Mouse (Mus musculus): Measurements from ENCODE around the gene Frmpd1. TPM values are rescaled to one million over a fixed set of nuclear protein-coding genes. Genes with fewer than 3 reads are reported as not detected.

Frmpd1 gene
- total RNA-seq (2014; rRNA removed), result not detected in 2 replicates
- polyA plus RNA-seq (2012; rRNA removed), result not detected in 2 replicates

GRCm38 (mm10) chr4:45184521-45185330 lies at the start of gene Frmpd1:
Frmpd1 (plus strand) TSS chr4:45184875.
- TF ChIP-seq CTCF (IDR thresholded peaks at IDR 0.05; ENCODE audit: low read depth, low read length) (no peak), POLR2A (IDR thresholded peaks at IDR 0.05; ENCODE audit: extremely low read depth, insufficient read depth, low read length) (no peak)
- H3K27ac ChIP-seq (replicated peaks; ENCODE audit: insufficient read depth, low read depth, low read length), result no peak within 1 kb of the TSS
- WGBS, result 3% methylated on average over 64 of the region's 85 CpGs

GRCm38 (mm10) chr4:45137636-45138035 lies 47.0 kb upstream of the Frmpd1 start:
- 73% methylated on average over 4 of the region's 4 CpGs for WGBS
- no peak for TF ChIP-seq CTCF (IDR thresholded peaks at IDR 0.05; ENCODE audit: low read depth, low read length)
- no peak for TF ChIP-seq POLR2A (IDR thresholded peaks at IDR 0.05; ENCODE audit: extremely low read depth, insufficient read depth, low read length)
- no peak overlapping the region for H3K9ac ChIP-seq (ENCODE audit: low read depth, low read length)
- no peaks in the 10 kb centered on the region for H3K4me1 ChIP-seq (ENCODE audit: control insufficient read depth, insufficient read depth, low read length)
- no peak overlapping the region for H3K27ac ChIP-seq (replicated peaks; ENCODE audit: insufficient read depth, low read depth, low read length)
- H3K27me3 ChIP-seq (ENCODE audit: control insufficient read depth, insufficient read depth, low read length), result no peaks in the 10 kb centered on the region
- no peak overlapping the region for H3K4me3 ChIP-seq (ENCODE audit: insufficient read depth, low read depth, low read length)
- H3K79me2 ChIP-seq (ENCODE audit: control insufficient read depth, insufficient read depth, low read length), result no peaks in the 10 kb centered on the region
- DNase-seq (ENCODE audit: extremely low read depth, low read depth, low spot score), result no peak
- H3K36me3 ChIP-seq (ENCODE audit: control insufficient read depth, insufficient read depth, low read length), result no peaks in the 10 kb centered on the region

More at GRCm38 (mm10) chr4:45184521-45185330, at the start of gene Frmpd1:
- H3K4me1 ChIP-seq (ENCODE audit: control insufficient read depth, insufficient read depth, low read length), result 0 out of 2 replicates have a peak, but pooled peaks cover 4% of the 10 kb centered on the region
- DNase-seq (ENCODE audit: extremely low read depth, low read depth, low spot score), result no peak
- H3K9ac ChIP-seq (ENCODE audit: low read depth, low read length), result peak within 1 kb of the TSS; percentile 14
- H3K36me3 ChIP-seq (ENCODE audit: control insufficient read depth, insufficient read depth, low read length), result no peaks in the 10 kb centered on the region
- peak within 1 kb of the TSS; percentile 53 for H3K4me3 ChIP-seq (ENCODE audit: insufficient read depth, low read depth, low read length)
- H3K27me3 ChIP-seq (ENCODE audit: control insufficient read depth, insufficient read depth, low read length), result peaks cover 11% of the 10 kb centered on the region
- no peaks in the 10 kb centered on the region for H3K79me2 ChIP-seq (ENCODE audit: control insufficient read depth, insufficient read depth, low read length)

GRCm38 (mm10) chr4:45141835-45142234 lies 42.8 kb upstream of the Frmpd1 start:
- WGBS, result 71% methylated on average over 5 of the region's 5 CpGs
- no peak for TF ChIP-seq POLR2A (IDR thresholded peaks at IDR 0.05; ENCODE audit: extremely low read depth, insufficient read depth, low read length)
- no peak for DNase-seq (ENCODE audit: extremely low read depth, low read depth, low spot score)
- Histone ChIP-seq H3K27ac (replicated peaks; ENCODE audit: insufficient read depth, low read depth, low read length) (no peak overlapping the region), H3K9ac (ENCODE audit: low read depth, low read length) (no peak overlapping the region), H3K36me3 (ENCODE audit: control insufficient read depth, insufficient read depth, low read length) (no peaks in the 10 kb centered on the region), H3K4me1 (ENCODE audit: control insufficient read depth, insufficient read depth, low read length) (no peaks in the 10 kb centered on the region), H3K79me2 (ENCODE audit: control insufficient read depth, insufficient read depth, low read length) (no peaks in the 10 kb centered on the region), H3K4me3 (ENCODE audit: insufficient read depth, low read depth, low read length) (no peak overlapping the region), H3K27me3 (ENCODE audit: control insufficient read depth, insufficient read depth, low read length) (no peaks in the 10 kb centered on the region)

- DNase-seq (ENCODE audit: extremely low read depth, low read depth, low spot score), result no peak
- H3K27ac ChIP-seq (replicated peaks; ENCODE audit: insufficient read depth, low read depth, low read length), result no peak overlapping the region
- no peaks in the 10 kb centered on the region for H3K4me1 ChIP-seq (ENCODE audit: control insufficient read depth, insufficient read depth, low read length)
- no peaks in the 10 kb centered on the region for H3K27me3 ChIP-seq (ENCODE audit: control insufficient read depth, insufficient read depth, low read length)
- WGBS, result 63% methylated on average over 11 of the region's 11 CpGs
- TF ChIP-seq CTCF (IDR thresholded peaks at IDR 0.05; ENCODE audit: low read depth, low read length) (no peak), POLR2A (IDR thresholded peaks at IDR 0.05; ENCODE audit: extremely low read depth, insufficient read depth, low read length) (no peak)
- no peaks in the 10 kb centered on the region for H3K36me3 ChIP-seq (ENCODE audit: control insufficient read depth, insufficient read depth, low read length)
- H3K4me3 ChIP-seq (ENCODE audit: insufficient read depth, low read depth, low read length), result no peak overlapping the region
- H3K79me2 ChIP-seq (ENCODE audit: control insufficient read depth, insufficient read depth, low read length), result no peaks in the 10 kb centered on the region
- no peak overlapping the region for H3K9ac ChIP-seq (ENCODE audit: low read depth, low read length)
Measured at GRCm38 (mm10) chr4:45142411-45142810, 42.3 kb upstream of the Frmpd1 start.

GRCm38 (mm10) chr4:45143005-45143404 lies 41.7 kb upstream of the Frmpd1 start:
- DNase-seq (ENCODE audit: extremely low read depth, low read depth, low spot score), result no peak
- Histone ChIP-seq H3K9ac (ENCODE audit: low read depth, low read length) (no peak overlapping the region), H3K79me2 (ENCODE audit: control insufficient read depth, insufficient read depth, low read length) (no peaks in the 10 kb centered on the region), H3K27me3 (ENCODE audit: control insufficient read depth, insufficient read depth, low read length) (no peaks in the 10 kb centered on the region), H3K4me1 (ENCODE audit: control insufficient read depth, insufficient read depth, low read length) (no peaks in the 10 kb centered on the region), H3K36me3 (ENCODE audit: control insufficient read depth, insufficient read depth, low read length) (no peaks in the 10 kb centered on the region), H3K4me3 (ENCODE audit: insufficient read depth, low read depth, low read length) (no peak overlapping the region), H3K27ac (replicated peaks; ENCODE audit: insufficient read depth, low read depth, low read length) (no peak overlapping the region)
- WGBS, result 74% methylated on average over 8 of the region's 8 CpGs
- TF ChIP-seq CTCF (IDR thresholded peaks at IDR 0.05; ENCODE audit: low read depth, low read length), result no peak
- TF ChIP-seq POLR2A (IDR thresholded peaks at IDR 0.05; ENCODE audit: extremely low read depth, insufficient read depth, low read length), result no peak

GRCm38 (mm10) chr4:45156433-45156832 lies 28.2 kb upstream of the Frmpd1 start:
- TF ChIP-seq CTCF (IDR thresholded peaks at IDR 0.05; ENCODE audit: low read depth, low read length), result no peak
- TF ChIP-seq POLR2A (IDR thresholded peaks at IDR 0.05; ENCODE audit: extremely low read depth, insufficient read depth, low read length), result no peak
- no peaks in the 10 kb centered on the region for H3K4me1 ChIP-seq (ENCODE audit: control insufficient read depth, insufficient read depth, low read length)
- H3K36me3 ChIP-seq (ENCODE audit: control insufficient read depth, insufficient read depth, low read length), result no peaks in the 10 kb centered on the region
- H3K27ac ChIP-seq (replicated peaks; ENCODE audit: insufficient read depth, low read depth, low read length), result no peak overlapping the region
- DNase-seq (ENCODE audit: extremely low read depth, low read depth, low spot score), result no peak
- H3K79me2 ChIP-seq (ENCODE audit: control insufficient read depth, insufficient read depth, low read length), result no peaks in the 10 kb centered on the region
- 73% methylated on average over 3 of the region's 3 CpGs for WGBS
- H3K9ac ChIP-seq (ENCODE audit: low read depth, low read length), result no peak overlapping the region
- no peaks in the 10 kb centered on the region for H3K27me3 ChIP-seq (ENCODE audit: control insufficient read depth, insufficient read depth, low read length)
- H3K4me3 ChIP-seq (ENCODE audit: insufficient read depth, low read depth, low read length), result no peak overlapping the region

Data from liver, adult 2 months (tissue).